Mouse (Mus musculus): ENCODE measurements around the gene Cdc7.

Cdc7 gene

DNA sequence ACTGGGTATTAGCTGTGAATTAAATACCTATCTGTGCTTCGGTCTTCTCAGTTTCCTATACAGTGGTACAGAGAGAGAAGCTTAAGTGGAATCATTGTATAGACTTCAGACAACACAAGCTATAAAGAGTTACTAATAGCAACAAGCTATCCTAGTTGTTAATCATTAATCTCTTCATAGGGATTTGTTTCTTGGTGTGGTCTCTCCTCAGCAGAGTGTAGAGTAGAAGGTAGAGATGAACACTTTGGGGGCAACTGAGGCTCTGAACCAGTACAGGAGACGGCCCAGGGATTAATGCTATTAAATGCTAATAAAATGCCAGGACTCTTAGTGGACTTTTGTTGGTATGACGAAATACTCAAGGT lies 57.9 kb downstream of the Cdc7 start:
- no peak for DNase-seq (ENCODE audit: low spot score in 2 of 2)

DNA sequence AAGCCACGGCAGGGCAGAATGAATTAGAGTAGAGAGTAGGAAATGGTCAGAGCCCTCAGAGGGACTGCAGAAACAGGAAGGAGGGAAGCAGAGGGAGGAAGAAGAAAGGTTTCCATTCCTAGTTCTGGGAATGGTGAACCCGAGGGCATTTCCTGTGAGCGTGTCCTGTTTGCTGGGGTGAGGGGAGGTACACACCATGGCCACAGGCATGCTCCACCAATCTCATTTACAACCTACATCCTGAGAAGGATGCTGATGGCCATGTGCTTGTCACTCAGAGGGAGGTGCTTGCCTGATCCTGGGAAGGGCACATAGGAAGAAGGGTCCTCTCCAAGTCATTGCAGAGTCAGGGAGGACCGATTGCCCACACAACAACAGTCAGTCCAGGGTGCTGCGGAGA lies 59.8 kb downstream of the Cdc7 start:
- no peak for DNase-seq (ENCODE audit: low spot score in 2 of 2)

DNA sequence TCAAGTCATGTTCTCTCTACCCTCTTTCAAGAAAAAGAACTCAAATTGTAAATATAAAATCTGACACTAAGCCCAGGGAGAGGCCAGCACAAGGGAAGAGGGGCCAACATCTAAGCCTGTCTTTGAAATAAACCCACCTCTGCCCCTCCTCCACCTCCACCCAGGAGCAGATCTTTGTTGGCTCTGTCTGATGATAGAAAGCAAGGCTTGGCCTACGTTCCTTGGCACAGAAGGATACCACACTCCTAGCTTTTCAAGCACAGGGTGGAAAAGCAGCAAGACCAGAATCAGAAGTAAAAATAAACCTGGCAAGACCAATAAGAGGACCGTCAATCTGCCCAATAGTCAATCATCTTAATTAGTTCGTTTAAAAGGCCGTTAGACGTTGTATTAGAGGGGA lies 61.2 kb downstream of the Cdc7 start:
- DNase-seq (ENCODE audit: low spot score in 2 of 2) = no peak

DNA sequence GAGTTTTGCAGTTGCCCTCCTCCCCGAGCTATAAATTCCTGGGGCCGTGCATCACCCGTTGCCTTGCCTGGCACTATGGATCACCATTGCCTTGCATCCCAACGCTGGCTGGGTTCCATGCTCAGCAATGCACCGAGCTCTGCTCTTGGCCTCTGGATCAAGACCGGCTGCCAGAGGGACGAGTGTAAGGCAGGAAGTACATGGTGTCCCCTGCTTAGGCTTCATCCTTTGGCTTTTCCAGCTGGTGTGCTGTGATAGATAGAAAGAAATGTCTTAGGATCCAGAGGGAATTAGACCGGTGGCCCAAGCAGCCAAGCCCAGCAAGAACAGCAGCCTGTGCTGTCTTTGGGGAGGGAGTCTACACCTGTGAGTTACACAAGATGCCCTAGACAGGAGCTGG lies 61.7 kb downstream of the Cdc7 start:
- no peak for DNase-seq (ENCODE audit: low spot score in 2 of 2)

DNA sequence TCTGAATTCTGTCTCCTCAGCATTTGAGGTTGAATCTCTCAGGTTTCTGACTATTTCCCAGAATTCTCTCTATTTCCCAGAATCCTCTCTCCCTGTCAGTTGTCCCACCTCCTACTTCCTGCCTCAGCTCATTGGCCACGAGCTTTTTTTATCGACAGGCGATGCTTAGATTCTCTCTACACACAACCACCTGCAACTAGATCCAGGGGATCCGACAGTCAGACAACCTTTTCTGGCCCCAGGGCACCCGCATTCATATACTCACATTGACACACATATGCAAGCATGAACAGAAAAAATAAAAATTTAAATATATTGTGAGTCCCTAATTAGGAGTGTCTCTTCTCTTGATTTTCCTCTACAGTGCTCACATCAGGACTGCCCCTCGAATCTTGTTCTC lies 63.5 kb downstream of the Cdc7 start:
- no peak for DNase-seq (ENCODE audit: low spot score in 2 of 2)

DNA sequence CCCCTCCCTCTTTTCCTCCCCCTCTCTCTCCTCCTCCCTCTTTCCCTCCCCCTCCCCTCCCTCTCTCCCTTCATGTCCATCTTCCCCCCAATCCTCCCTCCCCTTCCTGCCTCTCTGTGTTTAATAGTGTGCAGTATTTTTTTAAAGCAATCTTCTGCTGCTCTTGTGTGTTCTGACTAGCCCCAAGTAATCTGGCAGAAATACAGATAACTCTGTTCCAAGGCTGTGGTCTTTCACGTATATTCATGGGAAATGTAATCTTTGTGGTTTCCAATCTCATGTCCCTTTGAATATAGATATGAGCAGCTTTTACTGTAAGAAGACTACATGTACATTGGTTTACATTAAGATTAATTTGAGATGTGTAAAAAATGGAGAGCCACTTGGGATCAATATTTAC lies 64.4 kb downstream of the Cdc7 start:
- no peak for DNase-seq (ENCODE audit: low spot score in 2 of 2)

DNA sequence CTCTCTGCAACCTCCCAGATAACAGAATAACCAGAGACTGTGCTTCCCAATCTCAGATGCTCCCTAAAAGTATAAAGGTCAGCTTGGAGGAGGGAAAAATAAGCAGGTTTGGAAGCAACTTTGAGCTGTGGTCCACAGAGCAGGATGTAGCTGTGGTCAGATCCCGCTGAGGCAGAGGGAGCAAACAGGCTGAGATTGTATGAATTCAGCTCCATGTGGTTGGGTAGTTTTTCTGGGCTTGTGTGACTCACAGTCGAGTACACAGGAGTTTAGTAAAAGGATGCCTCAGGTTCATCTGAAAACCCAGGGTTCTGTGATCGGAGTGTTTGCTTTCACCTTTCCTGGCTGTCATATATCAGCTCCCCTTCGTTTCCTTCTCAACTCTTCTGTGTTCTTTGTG lies 65.7 kb downstream of the Cdc7 start:
- no peak for DNase-seq (ENCODE audit: low spot score in 2 of 2)

DNA sequence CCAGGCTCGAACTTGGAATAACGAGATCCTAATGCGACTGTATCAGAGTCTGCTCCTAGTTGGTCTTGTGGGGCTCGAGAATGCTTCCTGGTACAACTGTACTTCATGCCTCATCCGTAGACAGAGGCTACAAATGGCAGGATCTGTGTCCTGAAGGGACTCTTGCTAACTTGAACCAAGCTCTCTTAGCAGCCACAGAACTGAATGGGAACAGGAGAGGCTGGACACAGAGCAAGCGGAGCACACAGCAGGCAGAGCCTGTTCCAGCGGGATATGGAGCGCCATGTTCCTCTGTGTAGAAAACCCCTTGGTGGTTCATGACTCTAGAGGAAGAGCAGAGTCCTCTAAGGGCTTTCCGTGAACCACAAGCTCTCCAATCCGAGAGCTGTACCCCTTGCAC lies 66.7 kb downstream of the Cdc7 start:
- DNase-seq (ENCODE audit: low spot score in 2 of 2) = no peak
